Mouse (Mus musculus) lung, embryonic 14.5 days (tissue): ENCODE results near the gene Omd. TPM values are rescaled to one million over a fixed set of nuclear protein-coding genes. Genes with fewer than 3 reads are reported as not detected.
"Not testable (repeated sequence)": the region's sequence is repeated elsewhere in the genome, so short reads cannot be mapped to it uniquely, and the experiment has no call there.

Source experiments
- ATAC-seq: fragments of 200-750 bp; cut with Nextera tagmentation; 2 replicates; pipeline ENCODE4 v1.8.0; 2017; ENCODE audit warnings: mild to moderate bottlenecking, moderate TSS enrichment, moderate library complexity; ENCODE audit not compliant: insufficient read depth
- DNase-seq: peaks from one replicate; pipeline ENCODE4 v3.0.0-alpha.2; 2015
- H3K27ac ChIP-seq: fragments of 300-500 bp; sonication (generic); 2 replicates; pipeline ENCODE4 v1.5.1; 2014; ENCODE audit warnings: low read depth, mild to moderate bottlenecking, moderate library complexity
- H3K27me3 ChIP-seq: fragments of 300-500 bp; sonication (generic); 2 replicates; pipeline ENCODE4 v1.6.1; 2014; ENCODE audit warnings: low read length, control low read depth; ENCODE audit not compliant: insufficient read depth
- H3K36me3 ChIP-seq: fragments of 300-500 bp; sonication (generic); 2 replicates; pipeline ENCODE4 v1.6.1; 2014; ENCODE audit warnings: control low read depth; ENCODE audit not compliant: insufficient read depth
- H3K4me1 ChIP-seq: fragments of 300-500 bp; sonication (generic); 2 replicates; pipeline ENCODE4 v1.6.1; 2014; ENCODE audit warnings: antibody characterized with exemption, control low read depth; ENCODE audit not compliant: insufficient read depth
- H3K4me2 ChIP-seq: fragments of 300-500 bp; sonication (generic); 2 replicates; pipeline ENCODE4 v1.6.1; 2014; ENCODE audit warnings: mild to moderate bottlenecking
- H3K4me3 ChIP-seq: fragments of 300-500 bp; sonication (generic); 2 replicates; pipeline ENCODE4 v1.5.1; 2014; ENCODE audit warnings: low read depth, low read length
- H3K9ac ChIP-seq: fragments of 300-500 bp; sonication (generic); 2 replicates; pipeline ENCODE4 v1.6.1; 2014
- H3K9me3 ChIP-seq: fragments of 300-500 bp; sonication (generic); 2 replicates; pipeline ENCODE4 v1.6.1; 2016; ENCODE audit warnings: low read depth, low read length, control low read depth
- CTCF ChIP-seq: IDR thresholded peaks from 2 replicates; pipeline ENCODE4 v1.5.1; 2016; ENCODE audit warnings: antibody characterized with exemption, low read depth
- WGBS: fragments of 180-500 bp; shearing (Covaris S2); extraction: QIAGEN DNeasy Blood & Tissue Kit; methylation state at CpG from one replicate; pipeline ENCODE4 v1.1.7; 2014; 5-methylcytosine and 5-hydroxymethylcytosine counted together
- polyA plus RNA-seq: library from polyadenylated mRNA; unstranded; fragments of >200 nt; fragmentation: Nextera tagmentation; extraction: Ambion mirVana; gene quantifications from 2 replicates; pipeline ENCODE4 v1.2.1, GENCODE M21; 2014

Gene Omd
- polyA plus RNA-seq, 1 experiment from 2014 or later = 1.5 TPM

DNA sequence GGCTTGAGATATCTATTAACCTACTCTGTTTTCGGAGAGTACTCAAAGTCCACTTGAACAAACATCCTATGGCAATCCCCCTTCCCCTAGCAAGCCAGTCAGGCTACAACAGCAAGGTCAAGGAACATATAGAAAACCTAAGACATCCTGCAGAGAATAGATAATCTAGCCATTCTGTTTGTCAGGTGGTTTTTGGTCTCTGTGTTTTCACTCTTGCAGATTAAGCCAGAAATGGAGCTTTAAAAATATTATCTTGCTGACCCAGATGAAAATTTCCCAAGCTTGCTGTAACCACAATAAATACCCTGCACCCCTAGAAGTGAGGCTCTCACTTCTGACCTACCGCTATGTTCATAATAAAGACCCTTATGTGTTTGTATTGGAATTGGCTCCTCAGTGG, 10.8 kb upstream of the Omd start:
- no peak for ATAC-seq
- Histone ChIP-seq H3K9ac (no peak overlapping the region), H3K4me3 (no peak overlapping the region), H3K4me1 (no peaks in the 10 kb centered on the region), H3K9me3 (no peaks in the 10 kb centered on the region), H3K36me3 (no peaks in the 10 kb centered on the region), H3K27me3 (no peaks in the 10 kb centered on the region), H3K27ac (no peak overlapping the region), H3K4me2 (no peak overlapping the region)
- TF ChIP-seq CTCF = no peak
- DNase-seq = no peak
- WGBS = 85% methylated on average over 2 of the region's 2 CpGs

DNA sequence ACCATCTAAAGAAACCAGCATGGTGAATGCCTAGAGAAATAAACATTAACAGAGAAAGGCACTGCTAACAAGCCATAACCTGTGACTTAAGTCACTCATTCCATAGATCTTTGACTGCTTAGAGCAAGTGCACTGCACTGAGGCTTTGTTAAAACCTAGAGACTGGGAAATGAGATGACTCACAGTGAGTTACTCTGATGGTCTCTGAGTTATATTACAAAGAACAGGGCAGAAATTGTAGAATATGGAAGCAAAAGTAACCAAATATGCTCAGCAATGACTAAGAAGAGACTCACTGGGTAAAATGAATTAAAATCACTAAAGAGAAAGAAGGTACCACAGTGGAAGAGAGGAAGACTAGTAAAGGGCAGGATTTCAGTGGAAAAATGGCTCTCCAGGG, 1.6 kb downstream of the Omd start:
- no peak overlapping the region for H3K4me2 ChIP-seq
- TF ChIP-seq CTCF = no peak

DNA sequence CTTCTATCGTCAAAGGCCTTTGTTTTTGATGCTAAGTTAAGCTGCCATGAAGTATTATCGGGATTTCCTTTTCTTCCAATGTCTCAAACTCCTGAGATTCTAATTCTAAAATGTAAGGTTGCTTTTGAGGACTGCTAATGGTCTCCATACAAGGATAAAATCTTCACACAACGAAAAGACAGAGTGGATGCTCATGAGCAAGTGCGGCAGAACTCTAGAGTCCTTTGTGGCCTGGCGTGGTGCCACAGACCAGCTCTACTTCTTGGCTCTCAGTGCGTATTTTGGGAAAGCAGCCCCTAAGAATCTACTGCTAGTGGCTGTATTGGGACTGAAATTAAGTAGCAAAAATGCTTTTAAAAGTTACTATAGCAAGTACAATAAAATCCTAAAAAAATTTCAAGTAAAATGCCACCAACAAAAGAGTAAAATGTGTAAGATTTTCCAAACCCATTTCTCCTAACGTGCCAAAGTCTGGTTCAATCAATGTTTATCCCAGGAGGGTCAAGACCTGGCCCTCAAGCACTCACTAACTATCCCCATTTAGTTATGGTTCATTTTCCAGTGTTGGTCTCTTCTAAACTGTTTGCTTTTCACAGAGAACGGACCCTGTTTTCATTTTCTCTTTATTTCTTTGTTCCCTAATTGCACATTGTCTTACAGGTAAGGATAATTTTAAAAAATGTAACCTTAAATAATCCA, 2.2 kb downstream of the Omd start:
- WGBS = 64% methylated on average over 8 of the region's 8 CpGs
- no peaks in the 10 kb centered on the region for H3K27me3 ChIP-seq
- no peaks in the 10 kb centered on the region for H3K4me1 ChIP-seq
- ATAC-seq (no peak), DNase-seq (peak; percentile 77)
- H3K9me3 ChIP-seq = no peaks in the 10 kb centered on the region
- H3K36me3 ChIP-seq = no peaks in the 10 kb centered on the region
- H3K27ac ChIP-seq = no peak overlapping the region
- H3K4me3 ChIP-seq = no peak overlapping the region
- H3K4me2 ChIP-seq = no peak overlapping the region
- no peak overlapping the region for H3K9ac ChIP-seq
- TF ChIP-seq CTCF = no peak

More for the DNA sequence above, 1.6 kb downstream of the Omd start:
- H3K27ac ChIP-seq = no peak overlapping the region
- H3K4me1 ChIP-seq = no peaks in the 10 kb centered on the region
- H3K27me3 ChIP-seq = no peaks in the 10 kb centered on the region
- DNase-seq = no peak
- no peaks in the 10 kb centered on the region for H3K9me3 ChIP-seq
- H3K4me3 ChIP-seq = no peak overlapping the region
- no peak for ATAC-seq
- H3K9ac ChIP-seq = no peak overlapping the region
- no peaks in the 10 kb centered on the region for H3K36me3 ChIP-seq

DNA sequence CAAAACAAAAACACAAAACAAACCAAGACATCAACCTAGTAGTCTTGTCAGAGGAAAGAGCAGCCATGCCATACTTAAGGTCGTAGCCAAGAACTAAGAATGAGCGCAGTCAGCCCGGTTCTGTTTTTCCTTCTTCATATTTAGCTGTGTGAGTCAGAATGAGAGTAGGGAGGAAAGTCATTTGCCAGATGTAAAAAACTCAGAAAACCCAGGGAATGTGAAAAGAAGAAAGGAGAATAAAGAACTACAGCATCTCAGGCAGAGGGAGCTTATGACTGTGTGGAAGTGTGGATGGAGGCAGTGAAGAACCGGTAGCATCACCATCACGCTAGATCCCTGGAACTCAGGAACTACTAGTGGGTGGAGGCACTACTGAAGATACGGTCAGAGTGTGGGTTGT, 3.8 kb downstream of the Omd start:
- no peak for DNase-seq
- 93% methylated on average over 6 of the region's 6 CpGs for WGBS
- H3K27me3 ChIP-seq = no peaks in the 10 kb centered on the region
- H3K36me3 ChIP-seq = no peaks in the 10 kb centered on the region
- H3K4me2 ChIP-seq = no peak overlapping the region
- TF ChIP-seq CTCF = no peak
- H3K4me1 ChIP-seq = no peaks in the 10 kb centered on the region
- H3K9me3 ChIP-seq = no peaks in the 10 kb centered on the region
- no peak overlapping the region for H3K27ac ChIP-seq
- ATAC-seq = no peak
- H3K9ac ChIP-seq = no peak overlapping the region
- H3K4me3 ChIP-seq = no peak overlapping the region

DNA sequence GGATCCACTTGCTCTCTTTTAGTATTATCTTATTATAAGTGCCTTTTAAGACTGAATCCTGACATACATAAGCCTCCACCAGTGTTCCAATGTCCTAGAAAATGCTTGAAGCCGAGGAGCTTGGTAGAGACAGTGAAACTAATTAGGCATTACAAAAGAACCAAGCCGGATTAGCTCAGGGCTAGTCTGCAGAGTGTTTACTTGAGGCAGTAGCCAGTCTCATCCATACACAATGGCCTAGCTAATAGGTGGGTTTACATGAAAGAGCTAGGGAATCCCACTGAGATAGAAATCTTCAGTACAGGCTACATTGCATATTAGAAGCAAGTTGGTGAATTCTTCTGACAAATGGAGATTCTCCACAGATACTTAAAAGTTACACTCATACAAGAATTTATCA, 20.3 kb downstream of the Omd start:
- not testable (repeated sequence) for H3K27me3 ChIP-seq, H3K4me2 ChIP-seq, H3K9me3 ChIP-seq, H3K4me1 ChIP-seq, DNase-seq, H3K27ac ChIP-seq, H3K4me3 ChIP-seq, H3K9ac ChIP-seq, H3K36me3 ChIP-seq, ATAC-seq
- 85% methylated on average over 2 of the region's 2 CpGs for WGBS

DNA sequence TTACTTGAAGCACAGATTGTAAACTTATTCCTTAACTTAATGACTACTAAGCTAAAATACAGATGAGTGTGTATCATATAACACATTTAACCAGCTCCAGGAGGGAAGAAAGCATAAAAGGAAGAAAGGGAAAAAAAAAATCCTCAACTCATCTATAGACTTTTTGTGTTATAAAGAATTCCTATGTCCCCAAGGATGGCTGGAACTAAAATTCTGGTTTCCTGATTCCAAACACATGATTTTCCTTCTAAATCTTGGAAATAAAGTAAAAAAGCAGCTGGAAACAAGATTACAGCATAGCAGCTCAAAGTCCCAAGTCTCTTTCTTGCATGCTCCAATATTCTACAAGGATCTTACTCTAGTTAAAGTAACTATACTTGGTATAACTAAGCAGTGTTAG, 21.3 kb downstream of the Omd start:
- Histone ChIP-seq H3K4me3 (no peak overlapping the region), H3K9me3 (no peaks in the 10 kb centered on the region), H3K36me3 (no peaks in the 10 kb centered on the region), H3K9ac (no peak overlapping the region), H3K4me1 (no peaks in the 10 kb centered on the region), H3K27me3 (no peaks in the 10 kb centered on the region), H3K4me2 (no peak overlapping the region), H3K27ac (no peak overlapping the region)
- TF ChIP-seq CTCF = no peak
- no peak for DNase-seq
- ATAC-seq = no peak

DNA sequence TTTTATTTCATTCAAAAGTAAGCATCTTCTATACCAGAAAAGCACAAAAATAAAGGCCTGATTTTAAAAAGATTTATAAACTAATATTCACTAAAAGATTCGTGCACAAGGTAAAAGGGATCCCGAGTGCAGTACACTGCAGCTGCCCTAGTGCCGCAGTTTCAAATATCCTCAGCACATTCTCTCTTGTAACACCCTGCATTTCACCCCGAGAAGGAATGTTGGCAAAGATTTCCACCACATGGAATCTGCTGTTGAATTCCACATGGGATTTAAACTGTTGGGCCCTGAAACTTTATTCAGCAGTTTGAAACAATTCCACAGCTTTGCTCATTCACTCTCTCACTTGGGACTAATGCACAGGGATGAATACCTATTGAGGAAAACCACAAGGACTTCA, 25.5 kb downstream of the Omd start, which contains the start of gene Ogn:
Ogn (plus strand) TSS at position 333 of the 400 bp plus-strand sequence.
- no peak for TF ChIP-seq CTCF
- peak within 1 kb of the TSS; percentile 44 for H3K4me2 ChIP-seq
- no peak within 1 kb of the TSS for H3K9ac ChIP-seq
- WGBS = 43% methylated on average over 4 of the region's 4 CpGs
- ATAC-seq = peak; percentile 89
- no peaks in the 10 kb centered on the region for H3K4me1 ChIP-seq
- H3K4me3 ChIP-seq = peak within 1 kb of the TSS; percentile 28
- no peaks in the 10 kb centered on the region for H3K36me3 ChIP-seq
- peak; percentile 91 for DNase-seq
- H3K27me3 ChIP-seq = no peaks in the 10 kb centered on the region
- H3K9me3 ChIP-seq = no peaks in the 10 kb centered on the region
- peak within 1 kb of the TSS; percentile 65; the same call in 1 of the 2 replicates for H3K27ac ChIP-seq
